Mouse (Mus musculus) CH12.LX (cell line): ENCODE results near the gene Rassf2. TPM values are rescaled to one million over a fixed set of nuclear protein-coding genes. Genes with fewer than 3 reads are reported as not detected.

Experiments
- DNase-seq: peaks from one replicate; pipeline ENCODE4 v3.0.0-alpha.2; 2013; ENCODE audit errors: extremely low read depth
- H3K27ac ChIP-seq: 2 replicates; pipeline ENCODE4 v1.5.1; 2012; ENCODE audit warnings: low read depth, mild to moderate bottlenecking, control low read depth, moderate library complexity; ENCODE audit not compliant: insufficient read depth
- H3K27me3 ChIP-seq: replicated peaks from 2 replicates; pipeline ENCODE3; 2012; ENCODE audit warnings: inconsistent platforms
- H3K36me3 ChIP-seq, 2 experiments: replicated peaks in 1 of 2; 2 replicates each; pipeline versions ENCODE3 to v1.6.1; 2012; ENCODE audit warnings: inconsistent platforms in 1 of 2, low read length in 1 of 2, mild to moderate bottlenecking in 1 of 2, mixed read lengths in 1 of 2, moderate library complexity in 1 of 2; ENCODE audit not compliant: control insufficient read depth in 1 of 2, insufficient read depth in 1 of 2
- H3K4me1 ChIP-seq, 2 experiments: 2 replicates each; pipeline ENCODE4 v1.6.1; 2012; ENCODE audit warnings: inconsistent platforms in 1 of 2, moderate library complexity in 1 of 2; ENCODE audit not compliant: insufficient read depth in 2 of 2, control insufficient read depth in 1 of 2
- H3K4me2 ChIP-seq: 2 replicates; pipeline ENCODE4 v1.6.1; 2012; ENCODE audit warnings: low read depth, mild to moderate bottlenecking, control low read depth; ENCODE audit not compliant: poor library complexity, insufficient read depth, severe bottlenecking
- H3K4me3 ChIP-seq, 3 experiments: fragments of 150-350 bp in 1 of 3; sonication (generic) in 1 of 3; replicated peaks in 1 of 3; 2 replicates each; pipeline versions ENCODE3 to v1.5.1; 2011 to 2012; ENCODE audit warnings: low read depth in 2 of 3, low read length in 2 of 3, mild to moderate bottlenecking in 2 of 3, moderate library complexity in 2 of 3, control low read depth in 1 of 3, improper control_type of control experiment in 1 of 3, inconsistent platforms in 1 of 3, mixed read lengths in 1 of 3; ENCODE audit not compliant: poor library complexity in 1 of 3
- H3K79me2 ChIP-seq: replicated peaks from 2 replicates; pipeline ENCODE4 v1.6.1; 2012; ENCODE audit warnings: mild to moderate bottlenecking, moderate library complexity; ENCODE audit not compliant: control insufficient read depth, poor library complexity, insufficient read depth, severe bottlenecking; ENCODE audit errors: extremely low read depth
- H3K9ac ChIP-seq: 2 replicates; pipeline ENCODE4 v1.6.1; 2012; ENCODE audit warnings: low read depth, mild to moderate bottlenecking, control low read depth, moderate library complexity; ENCODE audit not compliant: insufficient read depth
- H3K9me3 ChIP-seq: replicated peaks from 2 replicates; pipeline ENCODE3; 2012; ENCODE audit warnings: low read length, inconsistent platforms, mixed read lengths
- CHD2 ChIP-seq: IDR thresholded peaks from 2 replicates; pipeline ENCODE4 v1.6.1; 2011; ENCODE audit warnings: low read length, improper control_type of control experiment
- CTCF ChIP-seq, 2 experiments: IDR thresholded peaks in 1 of 2; conservative IDR thresholded peaks in 1 of 2; 2 replicates each; pipeline ENCODE4 v1.5.1; 2011 to 2012; ENCODE audit warnings: low read depth in 2 of 2, low read length in 2 of 2, improper control_type of control experiment in 1 of 2, inconsistent platforms in 1 of 2, mild to moderate bottlenecking in 1 of 2, moderate library complexity in 1 of 2
- E2F4 ChIP-seq: IDR thresholded peaks from 2 replicates; pipeline ENCODE4 v1.6.1; 2011; ENCODE audit warnings: low read depth, low read length, improper control_type of control experiment; ENCODE audit not compliant: insufficient replicate concordance
- ELF1 ChIP-seq: IDR thresholded peaks from 2 replicates; pipeline ENCODE4 v1.6.1; 2014; ENCODE audit warnings: low read depth, mild to moderate bottlenecking, inconsistent platforms, low read length, improper control_type of control experiment
- EP300 ChIP-seq: IDR thresholded peaks from 2 replicates; pipeline ENCODE4 v1.6.1; 2011; ENCODE audit warnings: low read length, improper control_type of control experiment
- KAT2A ChIP-seq: IDR thresholded peaks from 2 replicates; pipeline ENCODE4 v1.6.1; 2012; ENCODE audit warnings: low read length, improper control_type of control experiment, inconsistent platforms; ENCODE audit not compliant: insufficient replicate concordance
- MYC ChIP-seq: IDR thresholded peaks from 2 replicates; pipeline ENCODE4 v1.6.1; 2011; ENCODE audit warnings: low read depth, mild to moderate bottlenecking, improper control_type of control experiment, low read length
- NRF1 ChIP-seq: IDR thresholded peaks from 2 replicates; pipeline ENCODE4 v1.6.1; 2014; ENCODE audit warnings: low read depth, mild to moderate bottlenecking, inconsistent platforms, low read length, improper control_type of control experiment, moderate library complexity
- PAX5 ChIP-seq: IDR thresholded peaks from 2 replicates; pipeline ENCODE4 v1.6.1; 2012; ENCODE audit warnings: low read length, inconsistent platforms, mixed read lengths
- RCOR1 ChIP-seq: conservative IDR thresholded peaks from 2 replicates; pipeline ENCODE4 v1.6.1; 2012; ENCODE audit warnings: low read depth, mild to moderate bottlenecking, inconsistent platforms, low read length, improper control_type of control experiment
- SMC3 ChIP-seq: IDR thresholded peaks from 2 replicates; pipeline ENCODE4 v1.6.1; 2011; ENCODE audit warnings: low read depth, low read length, improper control_type of control experiment
- TBP ChIP-seq: conservative IDR thresholded peaks from 2 replicates; pipeline ENCODE4 v1.6.1; 2011; ENCODE audit warnings: low read depth, low read length, improper control_type of control experiment
- TCF12 ChIP-seq: IDR thresholded peaks from 2 replicates; pipeline ENCODE4 v1.6.1; 2014; ENCODE audit warnings: low read depth, mild to moderate bottlenecking, inconsistent platforms, low read length, improper control_type of control experiment
- USF2 ChIP-seq: conservative IDR thresholded peaks from 2 replicates; pipeline ENCODE4 v1.6.1; 2011; ENCODE audit warnings: low read depth, low read length, improper control_type of control experiment
- ZC3H11A ChIP-seq: IDR thresholded peaks from 2 replicates; pipeline ENCODE4 v1.6.1; 2012; ENCODE audit warnings: low read depth, mild to moderate bottlenecking, inconsistent platforms, low read length, improper control_type of control experiment
- ZKSCAN1 ChIP-seq: IDR thresholded peaks from 2 replicates; pipeline ENCODE4 v1.6.1; 2012; ENCODE audit warnings: low read depth, inconsistent platforms, low read length, improper control_type of control experiment, borderline replicate concordance
- dilution Hi-C: fragments of 300-500 bp; cut with MboI; formaldehyde crosslinking; loops from 2 replicates; pipeline ENCODE4 v1.14.3; 2020; ENCODE audit warnings: low sequenced_read_pairs; ENCODE audit not compliant: extremely low pct_unique_long_range_greater_than_20kb, extremely low pct_ligation_motif_present
- in situ Hi-C: fragments of 300-500 bp; cut with MboI; formaldehyde crosslinking; loops from 3 replicates; pipeline ENCODE4 v1.14.3; 2019; ENCODE audit warnings: low sequenced_read_pairs, low pct_ligation_motif_present, low pct_unique_long_range_greater_than_20kb, mixed read lengths
- polyA plus RNA-seq: library from polyadenylated mRNA; unstranded; fragments of >175 nt; gene quantifications from 2 replicates; pipeline ENCODE4 v1.2.1, GENCODE M21; 2012; ENCODE audit warnings: low read depth; ENCODE audit not compliant: insufficient read length
- total RNA-seq, 2 experiments: library from RNA; depleted of rRNA; stranded (reverse); fragments of 300-350 nt in 1 of 2; fragments of >200 nt in 1 of 2; gene quantifications; 2 replicates each; pipeline ENCODE4 v1.2.3; 2012 to 2014

Gene Rassf2
- total and polyA plus RNA-seq, 3 experiments = 33.8 to 61.5 (median 45.3) TPM

DNA sequence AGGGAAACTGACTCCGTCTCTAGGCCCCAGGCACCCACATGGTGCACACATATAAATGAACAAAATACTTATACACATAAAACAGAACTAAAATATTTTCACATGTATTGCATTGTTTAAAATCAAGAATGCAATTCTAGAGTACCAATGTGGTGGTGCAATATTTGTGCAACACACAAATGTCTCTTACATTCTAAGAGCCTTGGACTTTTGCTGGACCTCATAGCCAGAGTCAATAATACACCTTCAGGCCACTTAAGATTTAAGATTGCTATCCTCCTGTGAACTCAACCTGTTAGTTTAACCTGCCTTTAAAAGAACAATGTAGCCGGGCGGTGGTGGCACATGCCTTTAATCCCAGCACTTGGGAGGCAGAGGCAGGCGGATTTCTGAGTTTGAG lies 16.6 kb upstream of the Rassf2 start:
- in situ Hi-C loops (no loop called here), dilution Hi-C loops (no loop called here)
- no peaks in the 10 kb centered on the region for H3K79me2 ChIP-seq
- no peaks in the 10 kb centered on the region for H3K36me3 ChIP-seq
- no peaks in the 10 kb centered on the region for H3K9me3 ChIP-seq
- no peak overlapping the region for H3K27ac ChIP-seq
- no peak overlapping the region for H3K4me3 ChIP-seq
- DNase-seq = no peak
- no peaks in the 10 kb centered on the region for H3K27me3 ChIP-seq
- TF ChIP-seq TBP (no peak), SMC3 (no peak), RCOR1 (no peak), USF2 (no peak), KAT2A (no peak), CHD2 (no peak), TCF12 (no peak)
- H3K9ac ChIP-seq = no peak overlapping the region
- H3K4me2 ChIP-seq = no peak overlapping the region
- peaks cover 5 to 37% of the 10 kb centered on the region in 2 experiments for H3K4me1 ChIP-seq

DNA sequence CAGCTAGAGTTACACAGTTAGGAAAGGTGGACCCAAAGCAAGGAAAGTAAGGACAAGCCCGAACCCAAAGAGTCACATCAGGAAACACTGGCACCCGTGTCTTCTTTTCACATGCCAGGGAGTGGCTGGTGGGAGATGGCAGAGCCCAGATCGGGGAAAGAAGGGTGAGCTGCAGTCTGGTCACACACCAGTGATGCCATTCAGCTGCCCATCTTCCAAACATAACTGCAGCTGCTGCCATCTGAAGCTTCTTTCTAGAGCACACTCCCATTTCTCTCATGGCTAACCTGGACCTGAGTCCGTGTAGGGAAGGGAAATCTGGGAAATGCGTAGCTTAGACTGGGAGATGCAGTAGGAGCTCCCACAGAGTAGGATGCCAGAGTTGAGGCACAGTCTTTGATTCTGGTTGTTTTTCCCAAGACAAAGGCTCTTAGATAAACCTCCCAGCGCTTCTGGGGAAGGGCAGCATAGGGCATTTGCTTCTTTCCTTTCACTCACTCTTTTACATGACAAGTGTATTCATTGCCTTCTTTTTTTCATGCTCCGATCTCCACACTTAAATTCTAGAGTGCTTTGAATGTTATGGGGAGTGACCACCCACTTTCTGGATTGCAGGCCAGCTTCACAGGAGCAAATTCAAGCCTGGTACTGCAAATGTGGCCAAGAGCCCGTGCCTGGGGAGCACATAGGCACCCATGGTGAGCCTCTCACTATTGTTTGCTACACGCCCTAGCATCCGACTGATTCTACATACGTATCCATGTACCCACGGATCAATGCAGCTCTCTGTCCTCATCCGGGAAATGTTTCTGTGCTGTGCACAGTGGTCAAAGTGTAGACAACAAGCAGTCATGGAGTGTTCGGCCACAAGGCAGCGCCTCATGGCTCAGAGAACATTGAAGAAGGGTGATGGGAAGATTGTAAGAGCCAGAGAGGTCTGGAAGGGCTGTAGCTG lies 14.5 kb upstream of the Rassf2 start:
- peaks cover 11 to 43% of the 10 kb centered on the region in 2 experiments for H3K4me1 ChIP-seq
- no peak overlapping the region for H3K9ac ChIP-seq
- no peak for DNase-seq
- H3K79me2 ChIP-seq = no peaks in the 10 kb centered on the region
- H3K27me3 ChIP-seq = no peaks in the 10 kb centered on the region
- no peaks in the 10 kb centered on the region for H3K9me3 ChIP-seq
- no peaks in the 10 kb centered on the region for H3K36me3 ChIP-seq
- H3K4me3 ChIP-seq = no peak overlapping the region
- TF ChIP-seq SMC3 (no peak), TCF12 (no peak), CHD2 (no peak), ZC3H11A (no peak), ELF1 (no peak), NRF1 (no peak), E2F4 (no peak), EP300 (no peak), PAX5 (no peak), CTCF (conservative IDR thresholded peaks at IDR 0.05 in 1 of 2, IDR thresholded peaks at IDR 0.05 in 1 of 2; ENCODE audit: low read depth in 2 of 2, low read length in 2 of 2) (no peak), ZKSCAN1 (no peak), MYC (no peak)
- in situ Hi-C loops (no loop called here), dilution Hi-C loops (no loop called here)
- no peak overlapping the region for H3K27ac ChIP-seq
- H3K4me2 ChIP-seq = no peak overlapping the region
